Mouse (Mus musculus): ENCODE measurements around the gene Psma6.

DNA sequence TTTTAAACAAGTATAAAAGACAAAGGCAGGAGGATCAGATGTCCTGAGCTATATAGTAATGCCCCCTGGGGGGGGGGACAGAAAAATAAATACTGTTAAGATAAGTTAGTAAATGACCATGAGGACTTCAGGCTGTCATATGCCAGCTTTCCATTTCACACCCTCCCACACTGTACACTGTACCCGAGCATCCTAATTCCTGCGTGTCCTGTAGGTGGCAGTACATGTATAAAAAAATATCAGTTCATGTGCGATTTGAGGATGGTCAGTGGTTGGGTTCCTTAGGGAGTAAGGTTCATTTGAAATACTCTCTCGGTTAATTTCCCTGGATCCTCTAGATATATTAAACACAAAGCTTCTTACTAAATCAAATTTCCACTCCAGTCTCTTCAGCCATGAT lies 29.1 kb upstream of the Psma6 start:
- peak; percentile 43 for TF ChIP-seq CTCF (conservative IDR thresholded peaks at IDR 0.05; ENCODE audit: low read length)
- no peak for TF ChIP-seq POU5F1 (IDR thresholded peaks at IDR 0.05; ENCODE audit: borderline replicate concordance, low read length)
- TF ChIP-seq NANOG (IDR thresholded peaks at IDR 0.05; ENCODE audit: borderline replicate concordance, low read length): no peak

Data from E14TG2a.4 (cell line).